Mouse (Mus musculus) T-helper 17 cell (primary cell): ENCODE results near the gene Tppp3.

Experiments used
- in situ Hi-C, 2 experiments: fragments of 300-600 bp; cut with MboI, MseI; formaldehyde crosslinking; loops; 1 replicate in 1 of 2; 2 replicates in 1 of 2; pipeline ENCODE4 v1.15.1; 2025; ENCODE audit warnings: high pct_unique_total_duplicates in 2 of 2

Gene Tppp3

GRCm38 (mm10) chr8:105471314-105472015 is at the start of gene Tppp3:
Tppp3 (minus strand) TSS chr8:105471526.
- in situ Hi-C loops = loop anchor here in 1 of 2 experiments (10.0 kb wide), 1 partner anchor 63 kb away; no protein-coding TSS in a partner anchor

GRCm38 (mm10) chr8:105521061-105521460 is 49.7 kb upstream of the Tppp3 start:
- in situ Hi-C loops = no loop called here

- in situ Hi-C loops = no loop called here
Measured at GRCm38 (mm10) chr8:105520521-105520920, 49.2 kb upstream of the Tppp3 start.

- in situ Hi-C loops = no loop called here
Measured at GRCm38 (mm10) chr8:105519591-105519990, 48.3 kb upstream of the Tppp3 start.

GRCm38 (mm10) chr8:105518436-105519313 is 47.3 kb upstream of the Tppp3 start, which contains the start of gene Hsd11b2:
Hsd11b2 (plus strand) TSS chr8:105518755.
- in situ Hi-C loops = no loop called here

GRCm38 (mm10) chr8:105517346-105517745 is 46.0 kb upstream of the Tppp3 start:
- in situ Hi-C loops = no loop called here

GRCm38 (mm10) chr8:105516018-105516645 is 44.8 kb upstream of the Tppp3 start:
- in situ Hi-C loops = no loop called here

- in situ Hi-C loops = no loop called here
Measured at GRCm38 (mm10) chr8:105514656-105515055, 43.3 kb upstream of the Tppp3 start.

- in situ Hi-C loops = no loop called here
Measured at GRCm38 (mm10) chr8:105514194-105514593, 42.9 kb upstream of the Tppp3 start.

GRCm38 (mm10) chr8:105509997-105510735 is 38.8 kb upstream of the Tppp3 start:
- in situ Hi-C loops = no loop called here

GRCm38 (mm10) chr8:105508758-105509157 is 37.4 kb upstream of the Tppp3 start:
- in situ Hi-C loops = no loop called here

- in situ Hi-C loops = no loop called here
Measured at GRCm38 (mm10) chr8:105506977-105507376, 35.7 kb upstream of the Tppp3 start.

- in situ Hi-C loops = no loop called here
Measured at GRCm38 (mm10) chr8:105504617-105505016, 33.3 kb upstream of the Tppp3 start.

GRCm38 (mm10) chr8:105499787-105500186 is 28.5 kb upstream of the Tppp3 start:
- in situ Hi-C loops = loop anchor here in 1 of 2 experiments (10.0 kb wide), 1 partner anchor 1315 kb away; no protein-coding TSS in a partner anchor

- in situ Hi-C loops = loop anchor here in 1 of 2 experiments (10.0 kb wide), 1 partner anchor 1318 kb away; no protein-coding TSS in a partner anchor
Measured at GRCm38 (mm10) chr8:105496439-105497180, 25.3 kb upstream of the Tppp3 start, which contains the start of gene Zdhhc1. Zdhhc1 (minus strand) TSS chr8:105496902.

- in situ Hi-C loops = loop anchor here in 1 of 2 experiments (10.0 kb wide), 1 partner anchor 1319 kb away; no protein-coding TSS in a partner anchor
Measured at GRCm38 (mm10) chr8:105495350-105496302, 24.3 kb upstream of the Tppp3 start.

GRCm38 (mm10) chr8:105494566-105494965 is 23.2 kb upstream of the Tppp3 start:
- in situ Hi-C loops = loop anchor here in 1 of 2 experiments (10.0 kb wide), 1 partner anchor 1320 kb away; no protein-coding TSS in a partner anchor

- in situ Hi-C loops = loop anchor here in 1 of 2 experiments (10.0 kb wide), 1 partner anchor 1321 kb away; no protein-coding TSS in a partner anchor
Measured at GRCm38 (mm10) chr8:105493495-105493894, 22.2 kb upstream of the Tppp3 start.

- in situ Hi-C loops = no loop called here
Measured at GRCm38 (mm10) chr8:105489281-105489680, 18.0 kb upstream of the Tppp3 start.
